Mouse (Mus musculus) Patski (cell line): ENCODE measurements around the gene Snf8. TPM values are rescaled to one million over a fixed set of nuclear protein-coding genes. Genes with fewer than 3 reads are reported as not detected.

Experiments
- ATAC-seq: fragments of 100-300 bp; one replicate; pipeline ENCODE4 v1.8.0; 2021
- CTCF ChIA-PET: fragments of 350-600 bp; sonication (Branson Sonifier 250); formaldehyde crosslinking; loops from one replicate; lab custom pipeline; 2022; ENCODE audit warnings: inconsistent platforms; lab: Charles Lee
- POLR2A ChIA-PET: fragments of 350-600 bp; sonication (Branson Sonifier 250); formaldehyde crosslinking; loops from one replicate; lab custom pipeline; 2022; ENCODE audit warnings: antibody characterized with exemption, inconsistent platforms; lab: Charles Lee
- DNase-seq: peaks from one replicate; pipeline ENCODE4 v3.0.0-alpha.2; 2011; ENCODE audit warnings: low read depth, low spot score
- H3K27me3 ChIP-seq: fragments of 371-371 bp; one replicate; pipeline ENCODE4 v1.5.1; 2021
- CTCF ChIP-seq: fragments of 100-300 bp; IDR thresholded peaks from one replicate; pipeline ENCODE4 v1.5.1; 2021
- in situ Hi-C: fragments of 300-500 bp; cut with MboI; formaldehyde crosslinking; loops from 3 replicates; pipeline ENCODE4 v1.11.1; 2018; ENCODE audit warnings: low pct_unique_long_range_greater_than_20kb, mixed read lengths
- polyA plus RNA-seq: library from polyadenylated mRNA; unstranded; gene quantifications from one replicate; pipeline ENCODE4 v1.2.3, GENCODE M21; 2021

Gene Snf8
- polyA plus RNA-seq, 1 experiment from 2014 or later, result 100 TPM

GRCm38 (mm10) chr11:96092674-96093291 is 58.1 kb downstream of the Snf8 start:
- DNase-seq, result no peak
- in situ Hi-C loops, result loop anchor here (5.0 kb wide), 2 partner anchors 40 to 140 kb away; partner anchors contain the start of gene Ttll6

DNA sequence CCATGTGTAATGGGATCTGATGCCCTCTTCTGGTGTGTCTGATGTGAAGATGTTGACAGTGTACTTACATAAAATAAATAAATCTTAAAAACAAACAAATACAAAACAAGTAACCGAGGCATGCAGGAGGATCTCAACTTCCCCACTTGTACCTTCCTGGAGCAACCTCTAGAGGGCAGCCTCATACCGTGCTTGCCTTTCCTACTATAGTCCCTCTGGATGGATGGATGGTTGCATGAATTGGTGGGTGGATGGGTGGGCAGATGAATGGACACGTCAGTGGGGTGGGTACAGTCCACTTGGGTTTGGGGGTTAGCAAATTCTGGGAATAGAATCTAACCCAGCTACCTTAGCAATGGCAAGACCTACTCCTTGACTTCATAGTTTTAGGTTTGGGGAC is 58.7 kb downstream of the Snf8 start:
- POLR2A ChIA-PET, result interaction anchor here (0.9 kb wide), 1 partner anchor 9 kb away, joined by 3 read pairs; no protein-coding TSS in a partner anchor
- ATAC-seq, result no peak
- in situ Hi-C loops, result loop anchor here (5.0 kb wide), 2 partner anchors 39 to 139 kb away; partner anchors contain the start of gene Ttll6
- H3K27me3 ChIP-seq, result no peaks in the 10 kb centered on the region
- CTCF ChIA-PET, result interaction anchor here (0.7 to 2.8 kb wide), 12 partner anchors 9 to 146 kb away, joined by 3 to 18 read pairs (median 4); partner anchors contain the start of gene Calcoco2
- TF ChIP-seq CTCF, result peak; percentile 89
- no peak for DNase-seq

More at GRCm38 (mm10) chr11:96092674-96093291, 58.1 kb downstream of the Snf8 start:
- CTCF ChIA-PET, result interaction anchor here (0.7 to 2.8 kb wide), 12 partner anchors 18 to 147 kb away, joined by 3 to 18 read pairs (median 4); partner anchors contain the start of gene Calcoco2
- POLR2A ChIA-PET, result interaction anchor here (0.7 to 0.9 kb wide), 2 partner anchors 9 to 37 kb away, joined by 3 read pairs; no protein-coding TSS in a partner anchor
- no peaks in the 10 kb centered on the region for H3K27me3 ChIP-seq
- no peak for TF ChIP-seq CTCF
- ATAC-seq, result no peak

Other genes with a start within 250 kb of the Snf8 start
- 2.1 TPM for gene Phospho1, start 210.4 kb upstream of the Snf8 start, polyA plus RNA-seq
- gene Gngt2, start 197.7 kb upstream of the Snf8 start, polyA plus RNA-seq, result not detected
- not detected for gene Abi3, start 192.4 kb upstream of the Snf8 start, polyA plus RNA-seq
- 0.21 TPM for gene B4galnt2, start 120.0 kb upstream of the Snf8 start, polyA plus RNA-seq
- 1.2 TPM for gene Igf2bp1, start 28.9 kb upstream of the Snf8 start, polyA plus RNA-seq
- not detected for gene Gip, start 10.3 kb upstream of the Snf8 start, polyA plus RNA-seq
- 74.0 TPM for gene Ube2z, start 30.5 kb downstream of the Snf8 start, polyA plus RNA-seq
- gene Atp5g1, start 40.8 kb downstream of the Snf8 start, polyA plus RNA-seq, result 605 TPM
- not detected for gene Calcoco2, start 77.1 kb downstream of the Snf8 start, polyA plus RNA-seq
- 0.13 TPM for gene Ttll6, start 98.9 kb downstream of the Snf8 start, polyA plus RNA-seq
- 1.4 TPM for gene Hoxb13, start 159.4 kb downstream of the Snf8 start, polyA plus RNA-seq
- gene Hoxb9, start 236.6 kb downstream of the Snf8 start, polyA plus RNA-seq, result 111 TPM
- 118 TPM for gene Hoxb8, start 247.0 kb downstream of the Snf8 start, polyA plus RNA-seq